Mouse (Mus musculus) macrophage (primary cell): Measurements from ENCODE around the gene Pde9a. TPM values are rescaled to one million over a fixed set of nuclear protein-coding genes. Genes with fewer than 3 reads are reported as not detected.

Source experiments
- H3K27ac ChIP-seq: fragments of 350-480 bp; formaldehyde crosslinking; 2 replicates; pipeline ENCODE4 v1.9.0; 2021
- H3K36me3 ChIP-seq: fragments of 350-480 bp; formaldehyde crosslinking; 2 replicates; pipeline ENCODE4 v1.9.0; 2021; ENCODE audit errors: inconsistent target
- H3K4me3 ChIP-seq: fragments of 350-480 bp; formaldehyde crosslinking; 2 replicates; pipeline ENCODE4 v1.9.0; 2021; ENCODE audit errors: inconsistent target
- H3K79me2 ChIP-seq: fragments of 350-480 bp; formaldehyde crosslinking; 2 replicates; pipeline ENCODE4 v1.9.0; 2021; ENCODE audit errors: inconsistent target
- WGBS: methylation state at CpG from one replicate; pipeline ENCODE4 v1.1.7; 2026; ENCODE audit warnings: inconsistent platforms; ENCODE audit not compliant: missing documents; 5-methylcytosine and 5-hydroxymethylcytosine counted together
- polyA plus RNA-seq: library from polyadenylated mRNA; stranded (reverse); fragments of 250-400 nt; gene quantifications from 3 replicates; pipeline ENCODE4 v1.2.4, GENCODE M21; 2018; ENCODE audit warnings: inconsistent platforms

The Pde9a gene
- polyA plus RNA-seq, 1 experiment from 2014 or later: not detected

- H3K79me2 ChIP-seq: no peaks in the 10 kb centered on the region
- H3K27ac ChIP-seq: no peak overlapping the region
- no peak overlapping the region for H3K4me3 ChIP-seq
- peaks cover 4% of the 10 kb centered on the region for H3K36me3 ChIP-seq
These were observed 105.3 kb downstream of the Pde9a start for GRCm38 (mm10) chr17:31491355-31491754.

DNA sequence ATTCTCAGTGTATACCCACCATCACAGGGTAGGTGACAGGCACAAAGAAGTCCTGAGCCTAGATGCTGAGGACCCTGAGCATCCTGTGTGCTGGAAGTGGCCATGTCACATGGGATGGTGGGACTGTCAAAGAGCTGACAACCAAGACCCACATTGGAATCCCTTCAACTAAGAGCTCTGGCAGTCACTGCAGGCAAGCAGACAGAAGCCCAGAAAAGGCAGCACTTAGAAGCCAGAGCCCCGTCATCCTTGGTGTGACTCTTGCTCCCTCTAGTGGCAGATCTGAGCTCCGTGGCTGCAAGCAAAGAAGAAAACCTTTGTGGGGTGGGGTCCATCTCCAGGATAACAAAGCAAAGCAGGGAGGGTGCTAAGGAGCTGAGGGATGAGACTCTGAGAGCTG lies 106.4 kb downstream of the Pde9a start:
- 0% methylated on average over 2 of the region's 2 CpGs for WGBS
- no peak overlapping the region for H3K4me3 ChIP-seq
- H3K79me2 ChIP-seq: no peaks in the 10 kb centered on the region
- H3K27ac ChIP-seq: no peak overlapping the region
- H3K36me3 ChIP-seq: peaks cover 13% of the 10 kb centered on the region

DNA sequence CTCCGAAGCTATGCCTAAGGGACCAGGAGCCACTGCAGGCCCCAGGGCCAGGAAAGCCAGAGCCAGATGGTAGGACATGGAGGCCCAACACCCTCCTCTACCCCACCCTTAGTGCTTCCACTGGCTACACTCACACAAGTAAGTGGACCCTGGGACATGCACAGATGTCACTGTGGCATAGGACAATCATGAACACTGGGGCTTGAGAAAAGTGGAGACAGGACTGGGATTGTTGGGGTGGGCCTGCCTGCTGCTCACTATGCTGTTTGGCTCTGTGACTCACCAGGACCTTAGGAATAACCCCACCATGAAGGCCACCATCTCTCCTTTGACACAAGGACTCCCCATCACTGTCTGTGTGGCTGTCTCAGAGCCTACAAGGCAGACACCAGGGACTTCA lies 109.0 kb downstream of the Pde9a start:
- 100% methylated on average over 1 of the region's 1 CpGs for WGBS
- Histone ChIP-seq H3K79me2 (no peaks in the 10 kb centered on the region), H3K4me3 (no peak overlapping the region), H3K36me3 (peaks cover 39% of the 10 kb centered on the region), H3K27ac (no peak overlapping the region)

GRCm38 (mm10) chr17:31497726-31498125 lies 111.7 kb downstream of the Pde9a start:
- WGBS: 99% methylated on average over 6 of the region's 6 CpGs

DNA sequence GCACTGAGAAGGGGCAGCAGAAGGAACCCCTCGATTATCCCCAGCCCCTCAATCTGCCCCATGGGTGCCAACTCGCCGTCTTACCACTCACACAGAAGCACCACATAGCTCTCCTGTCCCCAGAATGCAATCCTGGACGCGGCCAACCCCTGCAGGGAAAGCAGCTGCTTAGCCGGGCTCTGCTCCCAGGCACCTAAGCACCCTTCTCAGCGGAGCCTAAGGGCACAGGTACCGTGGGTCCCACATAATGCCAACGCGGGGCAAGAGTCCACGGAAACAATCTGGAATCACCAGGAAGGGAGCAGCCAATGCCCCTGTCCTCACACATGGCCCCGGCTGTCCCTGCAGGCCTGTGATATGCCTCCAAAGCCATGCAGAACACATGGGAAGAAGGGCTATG lies 113.7 kb downstream of the Pde9a start:
- WGBS: 96% methylated on average over 12 of the region's 12 CpGs

More at GRCm38 (mm10) chr17:31497726-31498125, 111.7 kb downstream of the Pde9a start:
- Histone ChIP-seq H3K27ac (no peak overlapping the region), H3K36me3 (peaks cover 53% of the 10 kb centered on the region), H3K4me3 (no peak overlapping the region), H3K79me2 (no peaks in the 10 kb centered on the region)

DNA sequence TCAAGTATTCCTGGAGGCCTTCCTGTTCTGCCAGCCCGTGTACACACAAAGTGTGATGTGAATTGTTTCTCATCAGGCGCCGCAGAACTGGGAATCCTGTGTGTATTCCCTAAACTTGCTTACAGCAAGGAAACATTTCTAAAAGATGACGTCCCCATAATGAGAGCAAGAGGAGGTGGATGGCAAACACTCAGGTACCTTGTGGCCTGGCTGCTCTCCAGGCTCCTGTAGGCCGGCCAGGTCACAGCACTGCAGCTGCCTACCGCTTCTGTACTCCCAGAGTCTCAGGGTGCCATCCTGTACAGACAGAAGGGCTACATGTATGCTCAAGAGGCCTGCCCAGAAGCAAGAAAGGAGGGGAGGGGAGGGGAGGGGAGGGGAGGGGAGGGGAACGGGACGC lies 114.4 kb downstream of the Pde9a start:
- no peak overlapping the region for H3K4me3 ChIP-seq
- H3K79me2 ChIP-seq: peaks cover 14% of the 10 kb centered on the region; the same call in 1 of the 2 replicates
- WGBS: 89% methylated on average over 5 of the region's 8 CpGs
- H3K36me3 ChIP-seq: peaks cover 71% of the 10 kb centered on the region
- no peak overlapping the region for H3K27ac ChIP-seq

More for the DNA sequence above, 113.7 kb downstream of the Pde9a start:
- no peak overlapping the region for H3K4me3 ChIP-seq
- H3K27ac ChIP-seq: no peak overlapping the region
- H3K79me2 ChIP-seq: peaks cover 7% of the 10 kb centered on the region; the same call in 1 of the 2 replicates
- H3K36me3 ChIP-seq: peaks cover 65% of the 10 kb centered on the region

DNA sequence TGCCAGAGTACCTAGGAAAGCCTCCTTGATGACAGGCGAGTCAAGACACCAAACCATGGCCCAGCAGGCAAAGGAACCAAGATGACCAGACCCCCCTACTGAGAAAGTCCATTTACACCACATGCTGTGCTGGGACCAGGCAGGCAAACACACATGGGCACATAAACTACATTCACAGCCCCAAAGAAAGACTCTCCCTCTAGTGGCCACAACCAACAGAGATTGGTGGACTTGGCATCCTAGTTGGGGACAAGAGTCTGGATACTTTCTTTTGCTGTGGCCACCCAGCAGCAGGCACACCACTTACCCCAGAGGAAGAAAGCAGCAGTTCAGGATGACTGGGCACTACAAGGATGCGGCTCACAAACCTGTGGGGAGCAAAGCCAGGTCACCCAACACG lies 114.9 kb downstream of the Pde9a start:
- Histone ChIP-seq H3K36me3 (peaks cover 71% of the 10 kb centered on the region), H3K27ac (no peak overlapping the region), H3K79me2 (peaks cover 19% of the 10 kb centered on the region; the same call in 1 of the 2 replicates), H3K4me3 (no peak overlapping the region)
- WGBS: 97% methylated on average over 3 of the region's 3 CpGs

DNA sequence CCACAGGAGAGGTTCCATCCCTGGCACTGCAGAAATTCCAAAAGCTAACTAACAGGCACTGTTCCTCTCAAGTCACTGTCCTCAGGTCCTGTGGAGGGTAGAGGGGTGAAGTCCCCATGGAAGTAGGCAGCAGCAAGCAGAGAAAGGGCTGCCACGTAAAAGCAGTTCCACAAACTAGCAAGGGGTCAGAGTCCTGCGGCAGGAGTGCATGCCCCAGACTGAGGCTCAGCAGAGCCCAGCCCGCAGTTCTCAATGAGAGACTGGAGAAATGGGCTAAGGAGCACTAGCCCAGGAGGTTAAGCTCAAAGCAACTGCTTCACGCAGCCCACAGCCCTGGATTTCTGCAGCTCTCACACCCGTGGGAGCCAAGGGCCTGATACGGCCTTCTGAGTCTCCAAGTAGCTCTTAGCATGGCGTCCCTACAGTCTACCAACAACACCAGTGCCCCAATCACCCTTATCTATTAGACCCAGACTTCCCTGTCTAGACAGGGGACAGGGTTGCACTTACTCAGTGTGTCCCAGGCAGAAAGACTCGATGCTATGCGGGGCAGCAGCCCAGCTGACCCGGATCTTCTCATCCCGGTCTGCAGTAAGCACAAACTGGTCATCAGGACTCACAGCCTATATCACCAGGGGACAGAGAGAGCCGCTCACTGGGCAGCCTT lies 116.4 kb downstream of the Pde9a start:
- H3K27ac ChIP-seq: no peak overlapping the region
- WGBS: 92% methylated on average over 12 of the region's 12 CpGs
- peaks cover 34% of the 10 kb centered on the region; the same call in 1 of the 2 replicates for H3K79me2 ChIP-seq
- peaks cover 67% of the 10 kb centered on the region for H3K36me3 ChIP-seq
- no peak overlapping the region for H3K4me3 ChIP-seq

DNA sequence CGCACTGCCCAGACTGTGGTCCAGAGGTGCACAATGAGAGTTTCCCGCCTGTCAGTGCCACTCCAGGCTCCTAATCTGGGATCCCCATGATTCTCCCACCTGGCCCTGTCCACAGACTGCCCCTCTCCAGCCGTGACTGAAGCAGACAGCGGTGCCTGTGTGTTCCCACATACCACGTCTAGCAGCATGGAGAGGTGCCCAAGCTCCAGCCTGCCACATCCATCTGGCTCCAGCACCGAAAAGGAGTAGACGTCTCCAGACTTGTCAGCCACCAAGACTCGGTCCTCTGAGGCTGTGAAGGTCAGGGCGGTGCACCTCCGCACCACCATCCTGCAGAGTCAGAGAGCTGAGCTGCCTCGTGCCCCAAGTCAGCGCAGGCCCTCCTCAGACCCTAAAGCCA lies 117.3 kb downstream of the Pde9a start:
- no peak overlapping the region for H3K4me3 ChIP-seq
- H3K79me2 ChIP-seq: peaks cover 34% of the 10 kb centered on the region; the same call in 1 of the 2 replicates
- no peak overlapping the region for H3K27ac ChIP-seq
- H3K36me3 ChIP-seq: peaks cover 58% of the 10 kb centered on the region
- 94% methylated on average over 12 of the region's 12 CpGs for WGBS

DNA sequence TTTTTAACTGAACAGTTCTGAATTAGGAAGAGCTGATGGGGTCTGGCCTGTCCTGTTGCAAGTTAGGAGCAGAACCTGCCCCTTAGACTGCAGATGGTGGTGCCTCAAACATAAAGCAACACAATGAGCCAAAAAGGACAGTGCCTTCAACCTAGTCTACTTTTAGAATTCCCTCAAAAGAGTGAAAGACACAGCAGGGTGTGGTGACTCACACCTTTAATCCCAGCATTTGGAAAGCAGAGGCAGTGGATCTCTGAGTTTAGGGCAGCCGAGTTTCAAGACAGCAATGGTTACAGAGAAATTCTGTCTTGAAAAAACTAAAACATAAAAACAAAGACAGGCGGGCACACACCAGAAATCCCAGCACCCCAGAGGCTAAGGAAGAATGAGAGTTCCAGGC lies 117.9 kb downstream of the Pde9a start:
- Histone ChIP-seq H3K4me3 (no peak overlapping the region), H3K79me2 (peaks cover 34% of the 10 kb centered on the region; the same call in 1 of the 2 replicates), H3K27ac (no peak overlapping the region), H3K36me3 (peaks cover 56% of the 10 kb centered on the region)
- 93% methylated on average over 2 of the region's 2 CpGs for WGBS

GRCm38 (mm10) chr17:31505013-31505412 lies 119.0 kb downstream of the Pde9a start:
- Histone ChIP-seq H3K36me3 (peaks cover 56% of the 10 kb centered on the region), H3K79me2 (peaks cover 45% of the 10 kb centered on the region; the same call in 1 of the 2 replicates), H3K27ac (no peak overlapping the region), H3K4me3 (no peak overlapping the region)
- 91% methylated on average over 5 of the region's 5 CpGs for WGBS

GRCm38 (mm10) chr17:31506282-31506681 lies 120.3 kb downstream of the Pde9a start:
- no peak overlapping the region for H3K4me3 ChIP-seq
- peaks cover 55% of the 10 kb centered on the region for H3K36me3 ChIP-seq
- peaks cover 57% of the 10 kb centered on the region; the same call in 1 of the 2 replicates for H3K79me2 ChIP-seq
- WGBS: 99% methylated on average over 5 of the region's 7 CpGs
- H3K27ac ChIP-seq: no peak overlapping the region

DNA sequence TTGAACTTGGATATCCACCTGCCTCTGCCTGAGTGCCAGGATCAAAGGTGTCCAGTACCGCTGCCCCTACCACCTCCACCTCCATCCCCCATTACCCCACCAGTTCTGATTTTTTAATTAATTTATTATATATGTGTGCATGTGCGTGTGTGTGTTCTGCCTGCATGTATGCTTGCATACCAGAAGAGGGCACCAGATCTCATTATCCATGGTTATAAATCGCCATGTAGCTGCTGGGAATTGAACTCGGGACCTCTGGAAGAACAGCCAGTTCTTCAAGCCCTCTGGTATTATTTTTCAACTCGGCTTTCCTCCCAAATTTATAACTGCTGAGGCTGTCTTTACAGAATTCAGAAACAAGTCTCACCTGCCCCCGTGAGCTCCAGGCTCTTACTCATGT lies 124.9 kb downstream of the Pde9a start:
- 92% methylated on average over 5 of the region's 6 CpGs for WGBS
- no peak overlapping the region for H3K27ac ChIP-seq
- peaks cover 43% of the 10 kb centered on the region; the same call in 1 of the 2 replicates for H3K79me2 ChIP-seq
- peak overlapping the region; percentile 81 for H3K4me3 ChIP-seq
- peaks cover 25% of the 10 kb centered on the region for H3K36me3 ChIP-seq

DNA sequence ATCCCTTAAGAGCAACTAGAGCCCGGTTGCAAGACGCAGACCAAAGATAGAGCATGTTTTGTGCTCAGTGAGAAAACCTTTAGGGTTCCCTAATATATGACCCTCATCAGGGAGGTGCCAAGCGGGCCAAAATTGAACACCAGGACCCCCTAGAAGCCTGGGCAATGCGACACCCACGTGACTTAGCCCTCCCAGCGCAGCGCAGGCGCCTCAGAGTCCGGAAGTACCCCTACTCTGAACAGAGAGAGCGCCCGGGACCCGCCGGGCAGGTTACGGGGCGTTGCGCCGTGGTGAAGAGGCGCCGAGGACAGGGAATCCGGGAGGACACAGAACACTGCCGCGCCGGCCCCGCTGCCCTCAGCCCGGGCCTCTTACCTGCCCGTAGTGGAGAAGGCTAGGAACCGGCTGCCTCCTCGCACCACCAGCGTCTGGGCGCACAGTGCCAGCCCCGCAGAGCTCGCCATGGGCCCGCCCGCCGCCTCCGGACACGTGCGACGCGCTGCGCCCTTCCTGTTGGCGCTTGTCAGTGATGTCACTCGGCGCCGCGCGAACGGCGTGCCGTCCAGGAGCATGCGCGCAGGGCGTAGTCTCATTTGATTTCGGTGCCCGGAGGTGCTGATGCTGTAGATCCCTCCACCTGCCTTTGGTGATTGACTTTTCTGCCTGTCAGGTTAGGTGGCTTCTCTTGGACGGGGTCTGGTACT lies 125.9 kb downstream of the Pde9a start:
- Histone ChIP-seq H3K79me2 (peaks cover 33% of the 10 kb centered on the region; the same call in 1 of the 2 replicates), H3K36me3 (peaks cover 18% of the 10 kb centered on the region), H3K4me3 (peak overlapping the region; percentile 81), H3K27ac (peak overlapping the region; percentile 33)
- under 1% methylated on average over 54 of the region's 56 CpGs for WGBS

GRCm38 (mm10) chr17:31512593-31512992 lies 126.6 kb downstream of the Pde9a start:
- peak overlapping the region; percentile 17; the same call in 1 of the 2 replicates for H3K27ac ChIP-seq
- WGBS: 14% methylated on average over 6 of the region's 6 CpGs
- H3K36me3 ChIP-seq: peaks cover 15% of the 10 kb centered on the region
- peak overlapping the region; percentile 81 for H3K4me3 ChIP-seq
- peaks cover 28% of the 10 kb centered on the region; the same call in 1 of the 2 replicates for H3K79me2 ChIP-seq
